Mouse (Mus musculus): Measurements from ENCODE around the gene Tns1.
"Not testable (repeated sequence)": the region's sequence is repeated elsewhere in the genome, so short reads cannot be mapped to it uniquely, and the experiment has no call there.

The Tns1 gene

DNA sequence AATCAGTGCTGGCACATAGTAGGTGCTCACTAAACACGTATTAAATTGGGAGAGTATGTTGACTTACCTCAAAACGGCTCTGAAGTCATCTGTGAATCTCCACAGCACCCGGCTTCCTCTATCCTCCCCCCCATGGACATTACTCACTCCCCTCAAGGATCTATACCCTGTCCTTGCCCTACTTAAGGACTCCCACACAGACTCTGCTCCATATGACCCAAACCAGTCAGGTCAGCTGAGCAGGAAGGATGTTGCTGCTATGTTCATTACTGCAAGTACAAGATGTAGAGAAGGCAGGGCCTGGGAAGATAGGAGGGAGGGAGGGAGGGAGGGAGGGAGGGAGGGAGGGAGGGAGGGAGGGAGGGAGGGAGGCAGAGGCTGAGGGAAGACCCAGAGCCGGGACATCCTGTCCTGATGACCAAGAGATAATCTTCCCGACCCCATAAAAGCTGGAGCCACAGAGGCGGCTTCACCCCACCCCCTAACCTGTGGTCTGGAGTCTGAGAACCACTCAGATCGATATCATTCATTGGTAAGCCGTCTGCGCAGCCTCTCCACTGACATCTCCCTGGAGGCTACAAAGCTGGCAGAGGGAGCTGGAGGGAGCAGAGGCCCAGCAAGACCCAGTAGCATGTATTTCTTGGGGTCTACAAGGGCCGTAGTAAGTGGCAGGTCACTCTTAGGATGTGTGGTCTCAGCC is 219.0 kb downstream of the Tns1 start:
- Histone ChIP-seq H3K9me3 (ENCODE audit: low read length) (no peaks in the 10 kb centered on the region), H3K4me3 (replicated peaks; ENCODE audit: low read length) (no peak overlapping the region), H3K36me3 (ENCODE audit: insufficient read depth, low read length) (no peaks in the 10 kb centered on the region), H3K27me3 (ENCODE audit: insufficient read depth, low read length) (peaks cover 4% of the 10 kb centered on the region; the same call in 1 of the 2 replicates), H3K4me1 (replicated peaks; ENCODE audit: low read depth, low read length) (peaks cover 20% of the 10 kb centered on the region)
- TF ChIP-seq NANOG (IDR thresholded peaks at IDR 0.05; ENCODE audit: borderline replicate concordance, low read length) (no peak), POU5F1 (IDR thresholded peaks at IDR 0.05; ENCODE audit: borderline replicate concordance, low read length) (no peak), CTCF (conservative IDR thresholded peaks at IDR 0.05; ENCODE audit: low read length) (no peak)

DNA sequence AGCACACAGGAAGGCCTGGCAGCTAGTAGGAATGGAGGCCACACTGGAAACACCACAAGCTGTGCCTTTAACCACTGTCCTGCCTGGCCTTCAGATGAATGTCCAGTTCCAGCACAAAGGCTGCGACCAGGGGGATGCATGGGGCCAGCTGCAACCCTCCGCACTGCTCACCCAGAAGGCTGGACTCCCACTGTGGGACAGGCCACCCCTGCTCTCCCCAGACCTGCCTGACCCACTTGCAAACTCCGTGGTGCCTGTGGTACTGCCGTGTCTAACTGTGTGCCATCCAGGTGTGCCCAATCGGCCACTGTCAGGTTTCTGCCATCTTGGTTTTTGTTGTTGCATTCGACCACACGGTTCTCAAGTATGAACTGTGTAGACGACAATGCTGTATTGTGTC is 219.6 kb downstream of the Tns1 start:
- no peaks in the 10 kb centered on the region for H3K9me3 ChIP-seq (ENCODE audit: low read length)
- peaks cover 4% of the 10 kb centered on the region; the same call in 1 of the 2 replicates for H3K27me3 ChIP-seq (ENCODE audit: insufficient read depth, low read length)
- H3K36me3 ChIP-seq (ENCODE audit: insufficient read depth, low read length): no peaks in the 10 kb centered on the region
- no peak overlapping the region for H3K4me3 ChIP-seq (replicated peaks; ENCODE audit: low read length)
- TF ChIP-seq POU5F1 (IDR thresholded peaks at IDR 0.05; ENCODE audit: borderline replicate concordance, low read length): no peak
- no peak for TF ChIP-seq CTCF (conservative IDR thresholded peaks at IDR 0.05; ENCODE audit: low read length)
- no peak for TF ChIP-seq NANOG (IDR thresholded peaks at IDR 0.05; ENCODE audit: borderline replicate concordance, low read length)
- H3K4me1 ChIP-seq (replicated peaks; ENCODE audit: low read depth, low read length): peaks cover 20% of the 10 kb centered on the region

DNA sequence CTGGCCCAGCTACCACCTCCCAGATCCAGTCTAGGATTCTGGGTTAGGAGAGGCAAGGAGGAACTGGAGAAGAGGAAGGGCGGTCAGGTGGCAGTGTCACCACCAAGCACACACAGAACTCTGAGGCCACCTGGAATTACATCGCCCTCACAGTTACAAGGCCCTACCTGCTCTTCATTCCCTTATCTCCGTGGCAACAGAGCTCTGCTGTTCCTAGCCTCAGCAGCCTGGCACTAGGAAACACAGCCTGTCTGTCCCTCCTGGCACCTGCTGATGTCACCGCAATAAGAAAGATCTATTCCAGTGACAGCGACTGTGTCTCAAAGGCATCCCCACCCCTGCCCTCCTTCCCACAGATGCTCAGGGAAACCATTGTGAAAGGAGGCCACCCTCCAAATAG is 221.2 kb downstream of the Tns1 start:
- Histone ChIP-seq H3K4me3 (replicated peaks; ENCODE audit: low read length) (no peak overlapping the region), H3K27me3 (ENCODE audit: insufficient read depth, low read length) (no peaks in the 10 kb centered on the region), H3K4me1 (replicated peaks; ENCODE audit: low read depth, low read length) (peaks cover 20% of the 10 kb centered on the region), H3K36me3 (ENCODE audit: insufficient read depth, low read length) (no peaks in the 10 kb centered on the region), H3K9me3 (ENCODE audit: low read length) (no peaks in the 10 kb centered on the region)
- no peak for TF ChIP-seq POU5F1 (IDR thresholded peaks at IDR 0.05; ENCODE audit: borderline replicate concordance, low read length)
- no peak for TF ChIP-seq NANOG (IDR thresholded peaks at IDR 0.05; ENCODE audit: borderline replicate concordance, low read length)
- TF ChIP-seq CTCF (conservative IDR thresholded peaks at IDR 0.05; ENCODE audit: low read length): no peak

DNA sequence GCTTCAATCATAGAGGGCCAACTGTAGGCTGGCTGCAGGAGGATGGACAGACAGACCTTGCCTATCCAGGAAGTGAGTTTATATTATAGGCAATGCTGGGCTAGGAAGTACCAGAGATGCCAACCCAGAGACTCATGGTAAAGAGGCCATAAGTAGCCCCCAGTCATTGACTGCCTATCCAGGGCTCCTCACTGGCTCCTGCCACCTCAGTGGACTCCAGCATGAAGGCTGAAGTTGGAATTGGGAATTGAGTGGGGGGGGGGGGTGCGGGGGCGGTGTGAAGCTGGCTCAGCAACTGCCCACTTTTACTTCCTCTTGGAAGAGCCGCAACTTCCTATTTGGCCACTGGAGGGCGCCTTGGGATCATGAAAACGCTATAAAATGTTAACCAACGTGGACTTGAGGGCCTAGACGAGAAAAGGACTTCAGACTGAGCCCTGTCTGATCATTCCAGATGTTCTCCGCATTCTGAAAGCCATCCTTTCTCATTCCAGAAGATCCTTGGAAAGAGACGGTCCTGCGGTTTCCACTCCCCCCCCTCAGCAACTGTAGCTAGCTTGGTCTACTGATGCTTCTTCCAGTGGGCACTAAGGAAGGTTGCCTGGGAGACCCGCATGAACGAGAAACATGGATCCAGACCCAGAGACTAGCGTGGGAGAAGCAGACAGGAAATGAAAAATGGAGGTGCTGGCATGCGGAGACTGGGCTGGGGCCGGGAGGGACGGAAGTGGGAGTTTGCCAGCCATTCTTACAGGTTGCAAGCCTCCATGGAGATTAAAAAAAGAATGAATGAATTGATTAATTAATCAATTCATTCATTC is 221.9 kb downstream of the Tns1 start:
- Histone ChIP-seq H3K9me3 (ENCODE audit: low read length) (no peaks in the 10 kb centered on the region), H3K4me1 (replicated peaks; ENCODE audit: low read depth, low read length) (peaks cover 20% of the 10 kb centered on the region), H3K4me3 (replicated peaks; ENCODE audit: low read length) (no peak overlapping the region), H3K27me3 (ENCODE audit: insufficient read depth, low read length) (no peaks in the 10 kb centered on the region), H3K36me3 (ENCODE audit: insufficient read depth, low read length) (no peaks in the 10 kb centered on the region)
- peak; percentile 49 for TF ChIP-seq CTCF (conservative IDR thresholded peaks at IDR 0.05; ENCODE audit: low read length)
- TF ChIP-seq POU5F1 (IDR thresholded peaks at IDR 0.05; ENCODE audit: borderline replicate concordance, low read length): no peak

DNA sequence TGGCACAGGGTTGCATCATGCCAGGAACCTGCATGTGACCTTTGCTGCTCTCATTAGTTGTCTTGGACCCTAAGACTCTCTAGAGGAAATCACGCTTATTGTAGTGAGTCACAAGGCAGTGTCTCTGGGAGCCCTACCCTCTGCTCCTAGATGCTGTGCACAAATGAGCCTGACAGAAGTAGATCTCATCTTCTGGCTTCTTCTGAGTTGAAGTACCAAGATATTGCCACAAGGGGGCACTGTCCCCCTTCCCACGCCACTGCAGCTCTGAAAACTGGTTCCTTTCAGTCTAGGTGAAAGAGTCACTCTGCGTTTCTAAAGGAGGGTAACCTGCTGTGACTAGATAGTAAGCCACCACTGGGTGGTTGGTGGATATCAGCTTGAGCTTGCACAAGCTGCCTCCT is 222.8 kb downstream of the Tns1 start:
- no peaks in the 10 kb centered on the region for H3K27me3 ChIP-seq (ENCODE audit: insufficient read depth, low read length)
- H3K9me3 ChIP-seq (ENCODE audit: low read length): 0 out of 2 replicates have a peak, but pooled peaks cover 4% of the 10 kb centered on the region
- H3K36me3 ChIP-seq (ENCODE audit: insufficient read depth, low read length): no peaks in the 10 kb centered on the region
- H3K4me3 ChIP-seq (replicated peaks; ENCODE audit: low read length): no peak overlapping the region
- H3K4me1 ChIP-seq (replicated peaks; ENCODE audit: low read depth, low read length): peaks cover 20% of the 10 kb centered on the region
- peak; percentile 65 for TF ChIP-seq CTCF (conservative IDR thresholded peaks at IDR 0.05; ENCODE audit: low read length)
- TF ChIP-seq POU5F1 (IDR thresholded peaks at IDR 0.05; ENCODE audit: borderline replicate concordance, low read length): no peak
- TF ChIP-seq NANOG (IDR thresholded peaks at IDR 0.05; ENCODE audit: borderline replicate concordance, low read length): no peak

DNA sequence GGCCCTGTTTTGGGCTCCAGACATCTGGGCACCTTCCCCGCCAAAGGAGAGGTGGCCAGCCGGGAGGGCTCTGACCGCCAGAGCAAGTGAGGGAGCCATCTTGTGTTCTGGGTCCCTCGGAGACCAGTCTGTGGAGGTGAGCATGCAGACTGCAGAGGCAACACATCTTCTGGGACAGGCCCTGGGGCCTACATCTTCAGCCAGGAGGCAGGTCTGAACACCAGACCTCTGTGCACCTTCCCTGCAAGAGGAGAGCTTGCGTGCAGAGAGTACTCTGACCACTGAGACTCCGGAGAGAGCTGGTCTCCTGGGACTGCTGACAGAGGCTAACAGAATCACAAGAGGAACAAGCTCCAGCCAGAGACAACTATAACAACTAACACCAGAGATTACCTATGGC is 228.8 kb downstream of the Tns1 start:
- H3K4me1 ChIP-seq (replicated peaks; ENCODE audit: low read depth, low read length); H3K36me3 ChIP-seq (ENCODE audit: insufficient read depth, low read length); H3K4me3 ChIP-seq (replicated peaks; ENCODE audit: low read length); H3K27me3 ChIP-seq (ENCODE audit: insufficient read depth, low read length): not testable (repeated sequence)
- peaks cover 34% of the 10 kb centered on the region for H3K9me3 ChIP-seq (ENCODE audit: low read length)

DNA sequence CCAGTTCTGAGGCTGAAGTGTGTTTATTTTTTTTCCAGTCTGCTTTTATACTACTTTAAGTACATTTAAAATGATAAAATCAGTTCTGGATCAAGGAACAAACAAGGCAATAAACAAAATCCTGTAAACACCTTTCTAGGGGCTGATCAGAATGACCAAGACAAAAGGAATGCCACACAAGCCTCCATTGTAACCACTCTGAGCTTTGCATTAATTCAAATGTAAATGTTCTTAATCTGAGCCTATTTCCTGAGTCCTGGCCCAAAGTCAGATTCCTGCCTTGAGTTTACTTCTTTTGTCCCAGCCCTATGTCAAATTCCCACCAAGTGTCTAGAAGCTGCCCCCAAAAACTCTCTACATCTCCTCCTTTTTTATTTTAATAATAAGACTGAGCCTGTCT is 243.5 kb downstream of the Tns1 start:
- TF ChIP-seq NANOG (IDR thresholded peaks at IDR 0.05; ENCODE audit: borderline replicate concordance, low read length) (no peak), CTCF (conservative IDR thresholded peaks at IDR 0.05; ENCODE audit: low read length) (no peak), POU5F1 (IDR thresholded peaks at IDR 0.05; ENCODE audit: borderline replicate concordance, low read length) (no peak)
- Histone ChIP-seq H3K4me1 (replicated peaks; ENCODE audit: low read depth, low read length) (no peaks in the 10 kb centered on the region), H3K4me3 (replicated peaks; ENCODE audit: low read length) (no peak overlapping the region), H3K27me3 (ENCODE audit: insufficient read depth, low read length) (no peaks in the 10 kb centered on the region), H3K36me3 (ENCODE audit: insufficient read depth, low read length) (0 out of 2 replicates have a peak, but pooled peaks cover 5% of the 10 kb centered on the region), H3K9me3 (ENCODE audit: low read length) (peaks cover 79% of the 10 kb centered on the region)

DNA sequence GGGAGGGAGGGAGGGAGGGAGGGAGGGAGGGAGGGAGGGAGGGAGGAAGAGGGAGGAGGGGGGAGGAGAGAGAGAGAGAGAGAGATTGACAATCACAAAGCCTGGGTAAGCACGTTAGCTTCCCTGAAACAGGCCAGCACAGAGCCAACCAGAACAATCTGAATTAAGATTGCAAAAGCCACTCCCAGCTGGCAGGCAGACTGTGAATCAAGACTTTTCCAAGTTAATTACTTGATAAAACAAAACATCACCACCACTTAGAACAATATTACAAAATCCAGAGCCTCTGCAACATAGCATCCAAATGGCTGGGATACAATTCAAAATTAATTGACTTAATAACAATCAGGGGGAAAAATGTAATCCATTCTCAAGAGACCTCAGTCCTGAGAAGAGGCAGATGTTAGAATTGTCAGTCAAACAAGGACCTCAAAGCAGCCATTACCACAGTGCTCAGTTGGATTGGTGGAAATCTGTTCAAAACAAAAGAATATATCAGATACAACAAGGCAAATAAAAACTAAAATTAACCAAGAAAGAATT is 248.5 kb downstream of the Tns1 start:
- no peak for TF ChIP-seq POU5F1 (IDR thresholded peaks at IDR 0.05; ENCODE audit: borderline replicate concordance, low read length)
- no peak for TF ChIP-seq NANOG (IDR thresholded peaks at IDR 0.05; ENCODE audit: borderline replicate concordance, low read length)
- no peak for TF ChIP-seq CTCF (conservative IDR thresholded peaks at IDR 0.05; ENCODE audit: low read length)
- Histone ChIP-seq H3K27me3 (ENCODE audit: insufficient read depth, low read length) (no peaks in the 10 kb centered on the region), H3K9me3 (ENCODE audit: low read length) (peaks cover 35% of the 10 kb centered on the region), H3K4me3 (replicated peaks; ENCODE audit: low read length) (no peak overlapping the region), H3K36me3 (ENCODE audit: insufficient read depth, low read length) (no peaks in the 10 kb centered on the region), H3K4me1 (replicated peaks; ENCODE audit: low read depth, low read length) (no peaks in the 10 kb centered on the region)

Data from E14TG2a.4 (cell line).